Mouse (Mus musculus): Measurements from ENCODE around the gene Eef1akmt3.

- TF ChIP-seq CTCF (IDR thresholded peaks at IDR 0.05; ENCODE audit: borderline replicate concordance, extremely low read depth, insufficient read depth, insufficient read length) (no peak), POLR2A (IDR thresholded peaks at IDR 0.05; ENCODE audit: borderline replicate concordance, extremely low read depth, insufficient read depth, insufficient read length, poor library complexity, severe bottlenecking) (peak; percentile 4; the same call in 1 of the 2 replicates)
Measured at GRCm38 (mm10) chr10:127059968-127060916, 18.9 kb upstream of the Eef1akmt3 start, which contains the start of gene March9.
